Mouse (Mus musculus): Measurements from ENCODE around the gene Pla2g12b. TPM values are rescaled to one million over a fixed set of nuclear protein-coding genes. Genes with fewer than 3 reads are reported as not detected.

Pla2g12b gene
- polyA plus RNA-seq (2017; shearing (Covaris generic)): not detected

DNA sequence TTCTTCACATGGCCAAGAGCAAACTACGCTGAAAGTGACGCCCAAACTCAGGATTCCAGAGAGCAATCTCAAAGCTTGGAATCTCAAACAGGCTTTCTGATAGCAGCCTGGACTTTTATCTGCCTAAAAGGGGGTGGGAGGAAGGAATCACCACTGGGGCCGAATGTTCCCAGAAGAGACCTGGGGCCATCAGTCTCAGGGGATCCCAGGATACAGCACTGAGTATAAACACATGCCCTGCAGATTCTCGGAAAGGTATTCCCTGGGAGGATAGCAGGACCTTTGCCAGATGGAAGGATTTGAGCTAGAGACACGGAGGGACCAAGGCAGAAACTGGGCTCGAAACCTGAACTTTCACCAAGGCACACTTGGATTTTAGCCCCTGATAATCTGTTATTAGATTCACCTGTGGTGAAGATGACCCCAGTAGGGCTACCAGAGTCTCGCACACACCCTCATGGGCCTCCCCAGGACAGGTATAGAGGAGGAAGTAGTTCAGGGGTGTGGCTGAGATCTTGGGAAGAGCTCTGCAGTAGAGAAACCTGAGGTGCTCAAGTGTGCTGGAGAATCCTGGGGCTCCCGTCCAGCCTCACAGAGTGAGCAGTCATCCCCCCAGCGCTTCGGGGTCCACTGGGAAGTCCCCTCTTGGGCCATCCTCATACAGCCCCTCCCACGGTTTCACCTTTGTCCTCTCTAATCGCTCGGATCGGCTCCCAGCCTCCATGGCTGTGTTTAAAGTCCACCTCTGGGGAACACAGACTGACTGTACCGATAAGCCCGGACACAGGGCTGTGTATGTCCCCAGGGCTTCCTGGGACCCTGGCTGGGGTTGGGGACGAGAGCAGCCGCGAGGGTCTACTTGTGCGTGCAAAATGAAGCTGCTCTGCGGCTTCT lies at the start of gene Pla2g12b:
TSS of gene Pla2g12b (plus strand) at position 762 of the 894 bp plus-strand sequence.

DNA sequence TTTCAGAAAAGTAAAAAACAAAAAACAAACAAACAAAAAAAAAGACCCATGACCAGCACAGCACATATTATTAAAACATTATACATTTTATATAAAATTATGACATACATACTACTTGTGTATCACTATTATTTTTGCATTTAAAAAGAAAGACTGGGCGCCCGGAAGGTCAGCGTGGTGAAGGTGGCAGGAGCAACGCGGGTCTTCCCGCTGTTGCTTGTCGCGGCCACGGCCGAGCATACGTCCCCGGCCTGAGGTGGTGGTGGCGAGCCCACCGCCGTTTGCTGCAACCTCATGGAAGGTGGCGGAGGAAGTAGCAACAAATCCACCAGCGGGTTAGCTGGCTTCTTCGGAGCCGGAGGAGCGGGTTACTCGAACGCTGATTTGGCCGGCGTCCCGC lies 8.0 kb upstream of the Pla2g12b start, which contains the start of gene Gm10273:
TSS of gene Gm10273 (plus strand) at position 172 of the 400 bp plus-strand sequence.

GRCm38 (mm10) chr10:59441735-59442134 lies 38.3 kb downstream of the Pla2g12b start, which contains the start of gene Oit3:
Gene Oit3 (minus strand): TSS chr10:59441778.

Other genes with a start within 250 kb of the Pla2g12b start
- 0.14 TPM for gene Sept10, start 181.8 kb upstream of the Pla2g12b start, polyA plus RNA-seq (2017; shearing (Covaris generic))
- 0.22 TPM for gene Sowahc, start 181.7 kb upstream of the Pla2g12b start, polyA plus RNA-seq (2017; shearing (Covaris generic))
- 61.5 TPM for gene P4ha1, start 80.4 kb upstream of the Pla2g12b start, polyA plus RNA-seq (2017; shearing (Covaris generic))
- 69.3 TPM for gene Gm10273, start 8.0 kb upstream of the Pla2g12b start, polyA plus RNA-seq (2017; shearing (Covaris generic))
- not detected for gene Oit3, start 38.1 kb downstream of the Pla2g12b start, polyA plus RNA-seq (2017; shearing (Covaris generic))
- gene Gm10322, start 212.4 kb downstream of the Pla2g12b start, polyA plus RNA-seq (2017; shearing (Covaris generic)): not detected
- gene Mcu, start 213.0 kb downstream of the Pla2g12b start, polyA plus RNA-seq (2017; shearing (Covaris generic)): 13.8 TPM

Data from naive thymus-derived CD4-positive, alpha-beta T cell, adult 5 months (primary cell).